ENCODE assay signal across 12 mouse cellular contexts in genomic region chr16:90865652-90866051, GRCm38 (mm10). TPM values are rescaled to one million over a fixed set of nuclear protein-coding genes. Genes with fewer than 3 reads are reported as not detected.
A peak's percentile ranks its signal among the peaks of the same experiment; 100 is the strongest.
DNase-seq lines count a peak whose midpoint lies in the region; ATAC-seq and TF ChIP-seq lines count a peak whose summit lies in the region.
"Had no signal": no experiment of that assay in that cellular context is flagged by ENCODE, and none has a peak within 500 bp of the region (broad histone marks: within the 10 kb centered on the region; RNA-seq: fewer than 3 reads in every experiment).

No protein-coding gene starts in this region.

- H3K4me3 ChIP-seq in heart, embryonic 11.5 days (ENCODE audit: low read depth, low read length), result no peak overlapping the region
- no peak overlapping the region for H3K4me3 ChIP-seq in lung, embryonic 14.5 days (ENCODE audit: low read depth, low read length)
- H3K4me3 ChIP-seq in lung, adult 2 months (replicated peaks; ENCODE audit: extremely low read depth, low read depth, low read length), result no peak overlapping the region
- H3K4me3 ChIP-seq in embryonic facial prominence, embryonic 14.5 days (ENCODE audit: low read depth, low read length), result no peak overlapping the region
- no peak overlapping the region for H3K4me3 ChIP-seq in limb, embryonic 15.5 days
- H3K4me3 ChIP-seq: intestine, embryonic 15.5 days; megakaryocyte, embryonic 14.5 days had no signal

- peaks cover 15% of the 10 kb centered on the region for H3K4me1 ChIP-seq in heart, embryonic 11.5 days (ENCODE audit: control insufficient read depth, insufficient read depth, low read length)
- no peaks in the 10 kb centered on the region; the same call in 1 of the 2 replicates for H3K4me1 ChIP-seq in lung, embryonic 14.5 days (ENCODE audit: insufficient read depth)
- H3K4me1 ChIP-seq in lung, adult 2 months (ENCODE audit: control insufficient read depth, insufficient read depth, low read length), result 0 out of 2 replicates have a peak, but pooled peaks cover 2% of the 10 kb centered on the region
- peaks cover 22% of the 10 kb centered on the region; the same call in 1 of the 2 replicates for H3K4me1 ChIP-seq in embryonic facial prominence, embryonic 14.5 days (ENCODE audit: control insufficient read depth, insufficient read depth, low read length)
- H3K4me1 ChIP-seq in limb, embryonic 15.5 days, result peaks cover 34% of the 10 kb centered on the region
- H3K4me1 ChIP-seq: intestine, embryonic 15.5 days had no signal

- no peak for TF ChIP-seq CTCF in lung, embryonic 14.5 days (IDR thresholded peaks at IDR 0.05; ENCODE audit: low read depth)
- TF ChIP-seq CTCF in lung, adult 2 months (IDR thresholded peaks at IDR 0.05; ENCODE audit: insufficient read depth, low read length), result no peak

- no peak for ATAC-seq in heart, embryonic 11.5 days (replicated peaks; ENCODE audit: insufficient number of reproducible peaks, low FRiP score, low TSS enrichment)
- no peak for ATAC-seq in lung, embryonic 14.5 days (ENCODE audit: insufficient read depth)
- peak; percentile 51; the same call in 1 of the 2 replicates for ATAC-seq in embryonic facial prominence, embryonic 14.5 days (ENCODE audit: low read depth)
- ATAC-seq in limb, embryonic 15.5 days (ENCODE audit: insufficient number of reproducible peaks, low FRiP score, low TSS enrichment, low read depth), result no peak
- ATAC-seq: intestine, embryonic 15.5 days had no signal

- H3K27me3 ChIP-seq in heart, embryonic 11.5 days (ENCODE audit: control insufficient read depth, insufficient read depth, low read length), result no peaks in the 10 kb centered on the region
- H3K27me3 ChIP-seq in lung, embryonic 14.5 days (ENCODE audit: insufficient read depth, low read length), result no peaks in the 10 kb centered on the region
- H3K27me3 ChIP-seq in embryonic facial prominence, embryonic 14.5 days (replicated peaks; ENCODE audit: control insufficient read depth, insufficient read depth, low read length), result no peaks in the 10 kb centered on the region
- no peaks in the 10 kb centered on the region for H3K27me3 ChIP-seq in limb, embryonic 15.5 days
- H3K27me3 ChIP-seq: intestine, embryonic 15.5 days had no signal

- H3K9ac ChIP-seq in heart, embryonic 11.5 days (ENCODE audit: low read depth, low read length), result peak overlapping the region; percentile 28; the same call in 1 of the 2 replicates
- no peak overlapping the region for H3K9ac ChIP-seq in lung, embryonic 14.5 days
- H3K9ac ChIP-seq in embryonic facial prominence, embryonic 14.5 days (ENCODE audit: low read depth, low read length), result no peak overlapping the region
- H3K9ac ChIP-seq in limb, embryonic 15.5 days, result 0 out of 2 replicates have a peak overlapping the region, but pooled peaks have one; percentile 4
- H3K9ac ChIP-seq: intestine, embryonic 15.5 days had no signal

- WGBS in heart, embryonic 11.5 days (ENCODE audit: insufficient replicate concordance), result 45% methylated on average over 9 of the region's 9 CpGs
- WGBS in lung, embryonic 14.5 days, result 40% methylated on average over 9 of the region's 9 CpGs
- WGBS in lung, adult 2 months, result 29% methylated on average over 9 of the region's 9 CpGs
- 36% methylated on average over 9 of the region's 9 CpGs for WGBS in embryonic facial prominence, embryonic 14.5 days
- 35% methylated on average over 9 of the region's 9 CpGs for WGBS in limb, embryonic 15.5 days

- H3K27ac ChIP-seq in heart, embryonic 11.5 days (ENCODE audit: low read depth, low read length), result no peak overlapping the region; the same call in 1 of the 2 replicates
- no peak overlapping the region for H3K27ac ChIP-seq in lung, embryonic 14.5 days (ENCODE audit: low read depth)
- H3K27ac ChIP-seq in embryonic facial prominence, embryonic 14.5 days (replicated peaks; ENCODE audit: low read depth, low read length), result no peak overlapping the region; the same call in 1 of the 2 replicates
- peak overlapping the region; percentile 43; the same call in 1 of the 2 replicates for H3K27ac ChIP-seq in limb, embryonic 15.5 days
- H3K27ac ChIP-seq: intestine, embryonic 15.5 days had no signal

- TF ChIP-seq POLR2A in lung, adult 2 months (IDR thresholded peaks at IDR 0.05; ENCODE audit: borderline replicate concordance, extremely low read depth, low read depth, low read length), result no peak

- no peak overlapping the region for H3K4me2 ChIP-seq in heart, embryonic 11.5 days
- no peak overlapping the region for H3K4me2 ChIP-seq in lung, embryonic 14.5 days
- no peak overlapping the region for H3K4me2 ChIP-seq in embryonic facial prominence, embryonic 14.5 days (ENCODE audit: low read depth, low read length)
- no peak overlapping the region for H3K4me2 ChIP-seq in limb, embryonic 15.5 days
- H3K4me2 ChIP-seq: intestine, embryonic 15.5 days had no signal

- no peaks in the 10 kb centered on the region for H3K36me3 ChIP-seq in heart, embryonic 11.5 days (ENCODE audit: control insufficient read depth, insufficient read depth, low read length)
- no peaks in the 10 kb centered on the region for H3K36me3 ChIP-seq in lung, embryonic 14.5 days (ENCODE audit: insufficient read depth)
- H3K36me3 ChIP-seq in embryonic facial prominence, embryonic 14.5 days (ENCODE audit: control insufficient read depth, insufficient read depth, low read length), result no peaks in the 10 kb centered on the region
- no peaks in the 10 kb centered on the region for H3K36me3 ChIP-seq in limb, embryonic 15.5 days
- H3K36me3 ChIP-seq: intestine, embryonic 15.5 days had no signal

- DNase-seq in heart, adult 9 months (ENCODE audit: low spot score in 2 of 2), result no peak
- peak; percentile 34 for DNase-seq in lung, embryonic 14.5 days
- DNase-seq in lung, adult 2 months, result no peak
- DNase-seq in embryonic facial prominence, embryonic 14.5 days (ENCODE audit: low spot score), result peak; percentile 22
- no peak for DNase-seq in layer of hippocampus, adult 9-10 months (ENCODE audit: low spot score)
- DNase-seq: cerebellum, postnatal 10 days; kidney, postnatal 14 days; left cerebral cortex, postnatal 4 days had no signal

- no peaks in the 10 kb centered on the region for H3K9me3 ChIP-seq in heart, embryonic 11.5 days (replicated peaks; ENCODE audit: control insufficient read depth, low read length)
- no peaks in the 10 kb centered on the region for H3K9me3 ChIP-seq in lung, embryonic 14.5 days (ENCODE audit: low read depth, low read length)
- H3K9me3 ChIP-seq in embryonic facial prominence, embryonic 14.5 days (ENCODE audit: control insufficient read depth, low read length), result no peaks in the 10 kb centered on the region
- H3K9me3 ChIP-seq in limb, embryonic 15.5 days, result no peaks in the 10 kb centered on the region
- H3K9me3 ChIP-seq: intestine, embryonic 15.5 days; megakaryocyte, embryonic 14.5 days had no signal

RNA-seq across cellular contexts. Expression of gene Eva1c, which starts 39.1 kb away (rescaled TPM):
- 1.3 and 1.9 TPM in 2 replicates for polyA plus RNA-seq in heart, embryonic 11.5 days (2014; fragmentation: Nextera tagmentation; extraction: Ambion mirVana)
- 1.2 and 1.4 TPM in 2 replicates for polyA plus RNA-seq in lung, embryonic 14.5 days (2014; fragmentation: Nextera tagmentation; extraction: Ambion mirVana)
- polyA plus RNA-seq in lung, adult 2 months (2012; rRNA removed), result 8.9 and 14.2 TPM in 2 replicates
- 3.7 and 4.5 TPM in 2 replicates for polyA plus RNA-seq in embryonic facial prominence, embryonic 14.5 days (2014; fragmentation: Nextera tagmentation; extraction: Ambion mirVana)
- 1.2 and 2.1 TPM in 2 replicates for polyA plus RNA-seq in limb, embryonic 15.5 days (2015; fragmentation: Nextera tagmentation; extraction: Ambion mirVana)

RNA-seq across cellular contexts. Expression of gene Urb1, which starts 55.4 kb away (rescaled TPM):
- 7.0 and 9.9 TPM in 2 replicates for polyA plus RNA-seq in heart, embryonic 11.5 days (2014; fragmentation: Nextera tagmentation; extraction: Ambion mirVana)
- 10.9 and 11.7 TPM in 2 replicates for polyA plus RNA-seq in lung, embryonic 14.5 days (2014; fragmentation: Nextera tagmentation; extraction: Ambion mirVana)
- 4.0 TPM in 2 replicates for polyA plus RNA-seq in lung, adult 2 months (2012; rRNA removed)
- polyA plus RNA-seq in embryonic facial prominence, embryonic 14.5 days (2014; fragmentation: Nextera tagmentation; extraction: Ambion mirVana), result 11.6 and 12.6 TPM in 2 replicates
- polyA plus RNA-seq in limb, embryonic 15.5 days (2015; fragmentation: Nextera tagmentation; extraction: Ambion mirVana), result 7.3 and 8.7 TPM in 2 replicates

Comparison
In these comparisons a context has a peak if more than half of its experiments do, and no peak if none do; other contexts are left out.
1. DNase-seq: peak in lung, embryonic 14.5 days (single experiment) and embryonic facial prominence, embryonic 14.5 days (single experiment); none in heart, adult 9 months (0 of 2), lung, adult 2 months (single experiment) and layer of hippocampus, adult 9-10 months (single experiment).
2. H3K9ac ChIP-seq: peak in heart, embryonic 11.5 days (single experiment) and limb, embryonic 15.5 days (single experiment); none in lung, embryonic 14.5 days (single experiment) and embryonic facial prominence, embryonic 14.5 days (single experiment).